Mouse (Mus musculus) right cerebral cortex, postnatal 36 days (tissue): ENCODE results near the gene Zfp568.

Experiments used
- DNase-seq, 2 experiments: peaks; one replicate each; pipeline ENCODE4 v3.0.0; 2022; ENCODE audit warnings: low spot score in 2 of 2, mixed read lengths in 1 of 2

Gene Zfp568

DNA sequence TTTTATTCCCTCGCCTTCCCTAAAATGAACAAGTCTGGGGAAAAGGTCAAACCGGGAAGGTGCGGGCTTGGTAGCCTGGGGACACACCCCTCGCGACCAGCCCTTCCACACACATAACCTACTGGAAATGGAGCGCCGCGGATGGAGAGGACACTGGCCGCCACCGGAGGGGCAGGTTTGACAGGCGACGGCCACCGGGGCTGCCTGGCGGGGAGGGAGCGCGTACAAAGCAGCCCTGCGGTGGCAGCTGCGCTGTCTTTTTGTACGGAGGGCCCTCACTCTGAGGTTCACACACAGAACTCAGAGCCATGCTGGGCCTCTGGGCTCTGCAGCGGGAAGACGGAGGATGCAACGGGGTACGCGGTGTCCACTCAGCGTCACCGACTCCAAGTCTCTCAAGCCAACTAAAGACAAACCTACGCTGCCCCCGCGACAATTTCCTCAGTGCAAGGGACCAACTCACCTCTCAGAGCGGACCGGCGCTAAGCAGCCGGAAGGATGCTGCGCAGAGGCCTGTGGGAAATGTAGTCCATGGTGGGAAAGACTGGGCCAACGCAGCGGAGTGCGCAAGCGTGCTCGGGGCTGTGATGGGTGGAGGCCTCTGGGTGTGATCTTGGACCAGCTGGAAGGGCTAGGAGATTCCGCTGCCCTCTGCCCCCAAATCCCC is 67.3 kb downstream of the Zfp568 start, which contains the start of gene Zfp14:
Gene Zfp14, minus strand, starts transcription at position 499 of the 667 bp plus-strand sequence.
- peak; percentile 89 to 93 for DNase-seq

- DNase-seq: no peak
Observed at GRCm38 (mm10) chr7:30053591-30053990, 69.8 kb downstream of the Zfp568 start.

DNA sequence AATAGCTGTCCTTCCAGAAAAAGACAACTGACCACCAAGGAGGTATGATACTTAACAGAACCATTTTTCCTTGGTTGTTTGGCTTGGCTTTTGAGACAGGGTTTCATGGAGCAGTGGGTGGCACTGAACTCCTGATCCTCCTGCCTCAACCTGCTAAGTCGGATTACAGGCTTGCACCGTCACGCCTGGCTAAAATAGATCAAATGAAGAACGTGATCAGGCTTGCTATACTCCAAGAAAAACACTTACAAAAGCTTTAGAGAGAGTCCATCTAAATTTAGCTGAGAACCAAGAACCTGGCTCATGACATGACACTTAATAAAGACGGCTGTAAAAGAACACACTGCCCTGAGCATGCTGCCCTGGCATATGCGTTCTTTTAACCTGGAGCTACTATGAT is 76.6 kb downstream of the Zfp568 start:
- DNase-seq: no peak

DNA sequence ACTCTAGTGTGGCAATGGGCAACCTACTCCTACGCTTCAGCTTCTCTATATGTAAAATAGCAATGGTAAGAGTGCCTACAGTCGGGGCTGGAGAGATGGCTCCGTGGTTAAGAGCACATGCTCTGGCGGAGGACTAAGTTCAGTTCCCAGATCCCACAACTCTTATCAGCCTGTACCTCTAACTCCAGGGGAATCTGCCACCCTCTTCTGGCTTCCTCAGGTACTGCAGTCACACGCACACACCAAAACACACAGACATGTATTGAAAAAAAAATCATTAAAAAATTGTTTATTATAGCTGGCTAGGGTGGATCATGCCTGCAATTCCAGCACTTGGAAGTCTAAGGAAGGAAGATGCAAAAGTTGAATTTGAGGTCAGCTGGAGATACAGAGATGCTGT is 78.7 kb downstream of the Zfp568 start:
- DNase-seq: no peak

DNA sequence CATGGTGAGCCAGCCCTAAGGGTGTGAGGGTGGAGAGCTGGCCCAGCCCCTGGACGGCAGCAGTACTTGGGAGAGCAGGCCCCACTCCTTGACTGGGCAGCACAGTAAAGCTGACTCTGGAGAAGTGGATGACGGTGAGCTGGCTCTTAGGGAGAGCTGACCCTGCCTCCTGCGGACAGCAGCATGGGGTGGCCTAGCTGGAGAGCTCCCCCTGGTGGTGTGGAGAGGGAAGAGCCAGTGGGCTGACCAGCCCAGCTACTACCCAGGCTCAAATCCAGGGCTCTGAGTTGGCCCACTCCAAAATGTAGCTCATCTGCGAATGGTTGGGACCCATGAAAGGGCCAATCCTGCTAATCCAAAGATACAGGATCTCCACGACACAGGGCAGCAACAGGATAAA is 80.9 kb downstream of the Zfp568 start:
- no peak for DNase-seq

- peak; percentile 79 to 80 for DNase-seq
Observed at GRCm38 (mm10) chr7:30072146-30073028, 88.6 kb downstream of the Zfp568 start, which contains the start of gene Zfp82. Gene Zfp82 (minus strand): TSS chr7:30072900.
